9 mouse cellular contexts compared by ENCODE assay signal in genomic region chr10:42247125-42247816, GRCm38 (mm10). TPM values are rescaled to one million over a fixed set of nuclear protein-coding genes. Genes with fewer than 3 reads are reported as not detected.
A peak's percentile ranks its signal among the peaks of the same experiment; 100 is the strongest.
DNase-seq lines count a peak whose midpoint lies in the region; ATAC-seq lines count a peak whose summit lies in the region.
"Had no signal": no experiment of that assay in that cellular context is flagged by ENCODE, and none has a peak within 500 bp of the region (broad histone marks: within the 10 kb centered on the region; RNA-seq: fewer than 3 reads in every experiment).

No protein-coding gene starts in this region.

- peak overlapping the region; percentile 63 for H3K4me3 ChIP-seq in megakaryocyte, embryonic 14.5 days (replicated peaks)
- peak overlapping the region; percentile 62 for H3K4me3 ChIP-seq in erythroblast, embryonic 14.5 days (replicated peaks)
- H3K4me3 ChIP-seq in stomach, embryonic 16.5 days (replicated peaks; ENCODE audit: low read length), result no peak overlapping the region

- no peak for ATAC-seq in megakaryocyte, adult 5-6 weeks (ENCODE audit: poor library complexity, severe bottlenecking)
- ATAC-seq in stomach, embryonic 16.5 days (ENCODE audit: insufficient read depth, low FRiP score), result no peak

- peak overlapping the region; percentile 38 for H3K27ac ChIP-seq in stomach, embryonic 16.5 days (ENCODE audit: low read length)

- 0 out of 2 replicates have a peak overlapping the region, but pooled peaks have one; percentile 25 for H3K4me2 ChIP-seq in stomach, embryonic 16.5 days (ENCODE audit: low read depth, low read length)

- no peaks in the 10 kb centered on the region for H3K27me3 ChIP-seq in megakaryocyte, embryonic 14.5 days (replicated peaks)
- no peaks in the 10 kb centered on the region for H3K27me3 ChIP-seq in erythroblast, embryonic 14.5 days (ENCODE audit: control insufficient read depth)
- no peaks in the 10 kb centered on the region for H3K27me3 ChIP-seq in stomach, embryonic 16.5 days (ENCODE audit: control insufficient read depth, insufficient read depth, low read length)

- no peak overlapping the region for H3K9ac ChIP-seq in stomach, embryonic 16.5 days (ENCODE audit: low read length)

- intact Hi-C loops in left cerebral cortex, postnatal 14 days (cut with DNase I), result no loop called here

- H3K9me3 ChIP-seq in megakaryocyte, embryonic 14.5 days, result no peaks in the 10 kb centered on the region
- no peaks in the 10 kb centered on the region for H3K9me3 ChIP-seq in erythroblast, embryonic 14.5 days (ENCODE audit: control insufficient read depth, low read length)
- H3K9me3 ChIP-seq in stomach, embryonic 16.5 days (replicated peaks; ENCODE audit: control insufficient read depth, low read length), result no peaks in the 10 kb centered on the region

- 44% methylated on average over 11 of the region's 11 CpGs for WGBS in stomach, embryonic 16.5 days

- peaks cover 100% of the 10 kb centered on the region for H3K4me1 ChIP-seq in megakaryocyte, embryonic 14.5 days
- peaks cover 100% of the 10 kb centered on the region for H3K4me1 ChIP-seq in erythroblast, embryonic 14.5 days (ENCODE audit: control insufficient read depth)
- peaks cover 60% of the 10 kb centered on the region for H3K4me1 ChIP-seq in stomach, embryonic 16.5 days (ENCODE audit: control insufficient read depth, insufficient read depth, low read length)

- peaks cover 79% of the 10 kb centered on the region for H3K36me3 ChIP-seq in megakaryocyte, embryonic 14.5 days (replicated peaks; ENCODE audit: low read length)
- H3K36me3 ChIP-seq in erythroblast, embryonic 14.5 days (ENCODE audit: control insufficient read depth), result peaks cover 100% of the 10 kb centered on the region
- no peaks in the 10 kb centered on the region for H3K36me3 ChIP-seq in stomach, embryonic 16.5 days (ENCODE audit: control insufficient read depth, insufficient read depth, low read length)

- peak; percentile 45 to 78 for DNase-seq in kidney, postnatal 25 days
- no peak for DNase-seq in left cerebral cortex, postnatal 14 days (ENCODE audit: low spot score in 2 of 2)
- no peak for DNase-seq in ovary, postnatal 14 days (ENCODE audit: low spot score)
- DNase-seq in layer of hippocampus, adult 8-10 months (ENCODE audit: low spot score in 2 of 2), result no peak
- DNase-seq: embryo, embryonic 11 days had no signal

RNA-seq across cellular contexts. Expression of gene Foxo3, which starts 29.3 kb away (rescaled TPM):
- polyA plus RNA-seq in megakaryocyte, embryonic 14.5 days (2012; ENCODE audit: insufficient read depth, low replicate concordance), result 14.8 and 55.2 TPM in 2 replicates
- total RNA-seq in megakaryocyte, adult 5-6 weeks (2015), result 25.3 and 25.7 TPM in 2 replicates
- total RNA-seq in megakaryocyte, adult 5-6 weeks (2017), result 24.9 and 27.4 TPM in 2 replicates
- polyA plus RNA-seq in erythroblast, embryonic 14.5 days (2012), result 14.6 and 19.0 TPM in 2 replicates
- polyA plus RNA-seq in stomach, embryonic 16.5 days (2015; fragmentation: Nextera tagmentation; extraction: Ambion mirVana), result 7.2 and 7.6 TPM in 2 replicates
- total RNA-seq in left cerebral cortex, postnatal 14 days (2021), result 10 to 100 TPM; 56.1 to 62.1 TPM
- total RNA-seq in layer of hippocampus, adult 8-10 months (2022), result 10 to 100 TPM; 43.3 to 53.4 (median 48.2) TPM

Comparison
In these comparisons a context has a peak if more than half of its experiments do, and no peak if none do; other contexts are left out.
1. DNase-seq: peak in kidney, postnatal 25 days (2 of 2); none in left cerebral cortex, postnatal 14 days (0 of 2), ovary, postnatal 14 days (single experiment) and layer of hippocampus, adult 8-10 months (0 of 2).